Mouse (Mus musculus) MEL (cell line): ENCODE results near the gene Scn8a.

Experiments
- GABPA ChIP-seq: IDR thresholded peaks from 2 replicates; pipeline ENCODE4 v1.6.1; 2012; ENCODE audit warnings: low read depth, mild to moderate bottlenecking, inconsistent platforms, low read length, improper control_type of control experiment, moderate library complexity
- ZC3H11A ChIP-seq: IDR thresholded peaks from 2 replicates; pipeline ENCODE4 v1.6.1; 2012; ENCODE audit warnings: low read depth, mild to moderate bottlenecking, inconsistent platforms, low read length, improper control_type of control experiment

GRCm38 (mm10) chr15:100909734-100910163 lies 40.1 kb downstream of the Scn8a start:
- TF ChIP-seq ZC3H11A (no peak), GABPA (no peak)
